Mouse (Mus musculus) liver, postnatal 0 days (tissue): ENCODE measurements around the gene Tmem106a. TPM values are rescaled to one million over a fixed set of nuclear protein-coding genes. Genes with fewer than 3 reads are reported as not detected.

Source experiments
- ATAC-seq: fragments of 200-750 bp; cut with Nextera tagmentation; 2 replicates; pipeline ENCODE4 v1.8.0; 2017; ENCODE audit warnings: mild to moderate bottlenecking, moderate library complexity
- DNase-seq: peaks from one replicate; pipeline ENCODE4 v3.0.0-alpha.2; 2016
- H3K27ac ChIP-seq: fragments of 300-500 bp; sonication (generic); 2 replicates; pipeline ENCODE4 v1.5.1; 2014; ENCODE audit warnings: antibody characterized with exemption, moderate library complexity, mild to moderate bottlenecking, low read depth
- H3K27me3 ChIP-seq: fragments of 300-500 bp; sonication (generic); 2 replicates; pipeline ENCODE4 v1.6.1; 2014; ENCODE audit warnings: low read length, control low read depth, mixed read lengths; ENCODE audit not compliant: insufficient read depth
- H3K36me3 ChIP-seq: fragments of 300-500 bp; sonication (generic); replicated peaks from 2 replicates; pipeline ENCODE4 v1.6.1; 2014; ENCODE audit warnings: mild to moderate bottlenecking, control low read depth, low read length, moderate library complexity, mixed read lengths; ENCODE audit not compliant: insufficient read depth
- H3K4me1 ChIP-seq: fragments of 300-500 bp; sonication (generic); 2 replicates; pipeline ENCODE4 v1.6.1; 2014; ENCODE audit warnings: antibody characterized with exemption, mild to moderate bottlenecking, control low read depth; ENCODE audit not compliant: insufficient read depth
- H3K4me2 ChIP-seq: fragments of 300-500 bp; sonication (generic); 2 replicates; pipeline ENCODE4 v1.6.1; 2014; ENCODE audit warnings: low read depth, mild to moderate bottlenecking, low read length, moderate library complexity, mixed read lengths
- H3K4me3 ChIP-seq: fragments of 300-500 bp; sonication (generic); 2 replicates; pipeline ENCODE4 v1.5.1; 2014; ENCODE audit warnings: low read depth, low read length
- H3K9ac ChIP-seq: fragments of 300-500 bp; sonication (generic); replicated peaks from 2 replicates; pipeline ENCODE4 v1.6.1; 2014; ENCODE audit warnings: mild to moderate bottlenecking, moderate library complexity
- H3K9me3 ChIP-seq: fragments of 300-500 bp; sonication (generic); 2 replicates; pipeline ENCODE4 v1.6.1; 2016; ENCODE audit warnings: mild to moderate bottlenecking, control low read depth, low read length, mixed read lengths
- CTCF ChIP-seq: sonication (generic); IDR thresholded peaks from 2 replicates; pipeline ENCODE4 v1.5.1; 2016; ENCODE audit warnings: antibody characterized with exemption, low read depth
- EP300 ChIP-seq: IDR thresholded peaks from 2 replicates; pipeline ENCODE4 v1.6.1; 2016; ENCODE audit warnings: antibody characterized with exemption, low read depth, mild to moderate bottlenecking
- WGBS: fragments of 180-500 bp; shearing (Covaris S2); extraction: QIAGEN DNeasy Blood & Tissue Kit; methylation state at CpG from one replicate; pipeline ENCODE4 v1.1.7; 2014; ENCODE audit not compliant: insufficient replicate concordance; 5-methylcytosine and 5-hydroxymethylcytosine counted together
- polyA plus RNA-seq: library from polyadenylated mRNA; unstranded; fragments of >200 nt; fragmentation: Nextera tagmentation; extraction: Ambion mirVana; gene quantifications from 2 replicates; pipeline ENCODE4 v1.2.1, GENCODE M21; 2015

The Tmem106a gene
- polyA plus RNA-seq, result 10.8 and 11.2 TPM in 2 replicates

GRCm38 (mm10) chr11:101582054-101583035 is at the start of gene Tmem106a:
Gene Tmem106a (plus strand): TSS chr11:101582242.
- Histone ChIP-seq H3K27ac (peak within 1 kb of the TSS; percentile 76), H3K4me1 (peaks cover 12% of the 10 kb centered on the region), H3K9me3 (no peaks in the 10 kb centered on the region), H3K36me3 (peaks cover 48% of the 10 kb centered on the region), H3K27me3 (no peaks in the 10 kb centered on the region), H3K4me3 (peak within 1 kb of the TSS; percentile 47), H3K4me2 (peak within 1 kb of the TSS; percentile 78), H3K9ac (peak within 1 kb of the TSS; percentile 69)
- 16% methylated on average over 30 of the region's 31 CpGs for WGBS
- no peak for TF ChIP-seq EP300
- no peak for TF ChIP-seq CTCF
- peak; percentile 76 for ATAC-seq
- peak; percentile 90 for DNase-seq

GRCm38 (mm10) chr11:101543533-101543932 is 38.5 kb upstream of the Tmem106a start:
- Histone ChIP-seq H3K4me3 (no peak overlapping the region), H3K9ac (no peak overlapping the region), H3K36me3 (peaks cover 20% of the 10 kb centered on the region), H3K27ac (peak overlapping the region; percentile 69), H3K27me3 (no peaks in the 10 kb centered on the region), H3K9me3 (no peaks in the 10 kb centered on the region), H3K4me2 (no peak overlapping the region), H3K4me1 (peaks cover 4% of the 10 kb centered on the region; the same call in 1 of the 2 replicates)
- TF ChIP-seq EP300, result no peak
- TF ChIP-seq CTCF, result no peak
- peak; percentile 74 for ATAC-seq
- 71% methylated on average over 9 of the region's 9 CpGs for WGBS
- DNase-seq, result peak; percentile 29

- no peak for ATAC-seq
- 77% methylated on average over 1 of the region's 1 CpGs for WGBS
- Histone ChIP-seq H3K27ac (peak overlapping the region; percentile 69), H3K36me3 (peaks cover 23% of the 10 kb centered on the region), H3K9ac (no peak overlapping the region), H3K4me1 (peaks cover 4% of the 10 kb centered on the region; the same call in 1 of the 2 replicates), H3K4me3 (no peak overlapping the region), H3K27me3 (no peaks in the 10 kb centered on the region), H3K4me2 (no peak overlapping the region), H3K9me3 (no peaks in the 10 kb centered on the region)
- no peak for TF ChIP-seq CTCF
- TF ChIP-seq EP300, result no peak
- DNase-seq, result no peak
Observed at GRCm38 (mm10) chr11:101544132-101544531, 37.9 kb upstream of the Tmem106a start.

GRCm38 (mm10) chr11:101548526-101548925 is 33.5 kb upstream of the Tmem106a start:
- Histone ChIP-seq H3K9ac (no peak overlapping the region), H3K36me3 (peaks cover 18% of the 10 kb centered on the region)

GRCm38 (mm10) chr11:101551751-101552475 is 30.1 kb upstream of the Tmem106a start, which contains the start of the genes Brca1 and Nbr1:
Gene Brca1 (minus strand): TSS chr11:101551955.
Gene Nbr1 (plus strand): TSS chr11:101552149.
- Histone ChIP-seq H3K4me3 (peak within 1 kb of the TSS; percentile 75), H3K36me3 (peaks cover 17% of the 10 kb centered on the region), H3K4me2 (peak within 1 kb of the TSS; percentile 82), H3K9ac (peak within 1 kb of the TSS; percentile 89), H3K27me3 (no peaks in the 10 kb centered on the region), H3K27ac (peak within 1 kb of the TSS; percentile 93), H3K4me1 (peaks cover 21% of the 10 kb centered on the region), H3K9me3 (no peaks in the 10 kb centered on the region)
- TF ChIP-seq EP300 (0 out of 2 replicates have a peak, but pooled peaks have one; percentile 54), CTCF (no peak)
- WGBS, result under 1% methylated on average over 43 of the region's 43 CpGs
- peak; percentile 68 for ATAC-seq
- peak; percentile 97 for DNase-seq

More at GRCm38 (mm10) chr11:101548526-101548925, 33.5 kb upstream of the Tmem106a start:
- Histone ChIP-seq H3K4me2 (no peak overlapping the region), H3K4me1 (peaks cover 10% of the 10 kb centered on the region), H3K4me3 (no peak overlapping the region), H3K27me3 (no peaks in the 10 kb centered on the region), H3K27ac (no peak overlapping the region), H3K9me3 (no peaks in the 10 kb centered on the region)
- ATAC-seq, result no peak
- no peak for DNase-seq
- TF ChIP-seq CTCF (no peak), EP300 (no peak)
